Mouse (Mus musculus) CD8-positive naive resting alpha-beta T cell, adult 2 months (primary cell): ENCODE data around the gene Gm20481.
"Not testable (repeated sequence)": the region's sequence is repeated elsewhere in the genome, so short reads cannot be mapped to it uniquely, and the experiment has no call there.

Experiments used
- DNase-seq, 2 experiments: peaks; one replicate each; pipeline ENCODE4 v3.0.0; 2022; ENCODE audit warnings: low read depth in 2 of 2, low spot score in 2 of 2

The Gm20481 gene

GRCm38 (mm10) chr17:34969822-34970221, at the start of gene Gm20481:
TSS of gene Gm20481 (plus strand) at chr17:34969912.
- DNase-seq, result not testable (repeated sequence)

GRCm38 (mm10) chr17:34922939-34923338, 46.8 kb upstream of the Gm20481 start:
- no peak for DNase-seq

DNA sequence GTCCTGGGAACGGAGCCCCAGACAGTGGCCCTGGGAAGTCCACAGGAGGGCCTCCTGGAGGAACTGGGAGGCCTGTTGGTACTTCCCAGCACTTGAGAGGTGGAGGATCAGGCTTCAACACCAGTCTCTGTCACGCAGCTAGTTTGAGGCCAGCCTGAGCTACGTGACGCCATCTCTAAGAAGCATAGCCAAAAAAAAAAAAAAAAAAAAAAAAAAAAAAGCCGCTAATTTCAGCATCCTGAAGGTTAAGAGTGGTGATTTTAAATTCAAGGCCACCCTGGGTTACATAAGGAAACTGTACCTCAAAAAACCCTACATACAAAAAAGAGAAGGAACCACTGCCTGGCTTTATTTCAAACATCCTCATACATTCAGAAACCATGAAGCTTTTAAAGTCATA, 45.5 kb upstream of the Gm20481 start:
- DNase-seq, result no peak

GRCm38 (mm10) chr17:34927306-34928019, 42.2 kb upstream of the Gm20481 start:
- no peak for DNase-seq

DNA sequence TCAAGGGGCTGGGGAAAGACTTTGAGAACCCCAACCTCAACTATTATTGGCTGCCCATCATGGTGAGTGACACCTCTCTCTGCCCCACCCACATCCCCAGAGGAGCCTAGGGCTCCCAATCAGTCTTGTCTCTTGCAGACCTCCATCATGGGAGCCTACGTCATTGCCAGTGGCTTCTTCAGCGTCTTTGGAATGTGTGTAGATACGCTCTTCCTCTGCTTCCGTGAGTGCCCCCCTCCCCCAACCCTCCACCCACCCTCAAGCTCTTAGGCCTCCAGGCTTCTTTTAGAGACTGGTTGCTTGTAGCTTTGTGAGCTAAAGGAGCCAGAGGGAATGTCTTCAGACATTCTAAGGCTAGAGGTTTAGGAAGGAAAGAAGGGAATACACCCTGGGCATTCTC, 40.9 kb upstream of the Gm20481 start:
- no peak for DNase-seq

DNA sequence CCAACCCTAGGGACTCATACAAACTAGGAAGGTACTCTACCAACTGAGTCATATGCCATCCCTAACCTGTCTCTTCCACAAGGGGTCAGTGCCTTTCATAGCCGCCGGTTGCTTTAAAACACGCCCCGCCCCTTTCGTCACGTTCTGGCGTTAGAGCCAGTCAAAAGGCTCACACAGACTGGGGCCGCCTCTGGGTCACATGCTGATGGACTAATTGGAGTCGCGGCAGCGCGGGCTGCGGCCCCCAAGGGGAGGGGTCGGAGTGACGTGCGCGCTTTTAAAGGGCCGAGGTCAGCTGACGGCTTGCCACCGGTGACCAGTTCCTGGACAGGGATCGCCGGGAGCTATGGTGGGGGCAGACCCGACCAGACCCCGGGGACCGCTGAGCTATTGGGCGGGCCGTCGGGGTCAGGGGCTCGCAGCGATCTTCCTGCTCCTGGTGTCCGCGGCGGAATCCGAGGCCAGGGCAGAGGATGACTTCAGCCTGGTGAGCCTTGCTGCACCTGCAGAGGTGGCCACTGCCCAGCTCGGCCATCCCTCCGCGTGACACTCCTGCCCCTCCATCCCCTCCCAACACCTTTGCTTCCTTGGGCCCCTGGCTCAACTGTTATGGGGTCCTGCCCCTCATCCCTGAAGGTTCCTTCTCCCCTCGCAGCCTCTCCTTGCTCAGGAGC, 38.5 kb upstream of the Gm20481 start, which contains the start of gene Neu1:
Neu1 (plus strand) TSS at position 193 of the 674 bp plus-strand sequence.
- DNase-seq, result peak; percentile 91 to 93

DNA sequence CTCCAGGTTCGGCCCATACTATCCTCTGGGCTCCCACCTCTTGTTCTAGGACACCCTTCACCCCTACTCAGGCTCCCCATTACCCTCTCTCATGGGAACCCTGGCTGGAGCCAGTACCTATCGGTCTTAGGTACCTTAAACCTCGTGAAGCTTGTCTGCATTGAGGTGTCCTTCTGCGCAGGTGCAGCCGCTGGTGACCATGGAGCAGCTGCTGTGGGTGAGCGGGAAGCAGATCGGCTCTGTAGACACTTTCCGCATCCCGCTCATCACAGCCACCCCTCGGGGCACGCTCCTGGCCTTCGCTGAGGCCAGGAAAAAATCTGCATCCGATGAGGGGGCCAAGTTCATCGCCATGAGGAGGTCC, 38.0 kb upstream of the Gm20481 start:
- peak; percentile 28 to 49 for DNase-seq

DNA sequence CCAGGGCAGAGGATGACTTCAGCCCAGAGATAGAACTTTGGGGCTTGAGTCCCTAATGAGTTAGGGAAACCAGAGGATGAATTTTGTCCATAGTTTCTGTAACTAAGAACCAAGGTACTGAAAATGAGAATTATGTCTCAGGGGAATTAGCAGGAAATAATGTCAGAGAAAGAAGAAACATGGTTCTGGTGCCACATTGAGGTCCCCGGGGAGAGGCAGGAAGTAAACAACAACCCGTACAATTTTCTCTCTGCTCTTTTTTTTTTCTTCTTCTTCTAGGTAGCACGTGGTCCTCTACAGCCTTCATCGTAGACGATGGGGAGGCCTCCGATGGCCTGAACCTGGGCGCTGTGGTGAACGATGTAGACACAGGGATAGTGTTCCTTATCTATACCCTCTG, 37.4 kb upstream of the Gm20481 start:
- DNase-seq, result peak in 1 of 2 experiments; percentile 27

DNA sequence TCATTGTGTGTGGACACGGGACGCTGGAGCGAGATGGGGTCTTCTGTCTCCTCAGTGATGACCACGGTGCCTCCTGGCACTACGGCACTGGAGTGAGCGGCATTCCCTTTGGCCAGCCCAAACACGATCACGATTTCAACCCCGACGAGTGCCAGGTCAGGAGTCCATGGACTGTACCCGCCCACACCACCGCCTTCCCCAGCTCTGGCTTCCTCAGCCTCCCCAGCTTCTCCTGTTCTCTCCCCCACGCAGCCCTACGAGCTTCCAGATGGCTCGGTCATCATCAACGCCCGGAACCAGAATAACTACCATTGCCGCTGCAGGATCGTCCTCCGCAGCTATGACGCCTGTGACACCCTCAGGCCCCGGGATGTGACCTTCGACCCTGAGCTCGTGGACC, 35.7 kb upstream of the Gm20481 start:
- DNase-seq, result no peak

DNA sequence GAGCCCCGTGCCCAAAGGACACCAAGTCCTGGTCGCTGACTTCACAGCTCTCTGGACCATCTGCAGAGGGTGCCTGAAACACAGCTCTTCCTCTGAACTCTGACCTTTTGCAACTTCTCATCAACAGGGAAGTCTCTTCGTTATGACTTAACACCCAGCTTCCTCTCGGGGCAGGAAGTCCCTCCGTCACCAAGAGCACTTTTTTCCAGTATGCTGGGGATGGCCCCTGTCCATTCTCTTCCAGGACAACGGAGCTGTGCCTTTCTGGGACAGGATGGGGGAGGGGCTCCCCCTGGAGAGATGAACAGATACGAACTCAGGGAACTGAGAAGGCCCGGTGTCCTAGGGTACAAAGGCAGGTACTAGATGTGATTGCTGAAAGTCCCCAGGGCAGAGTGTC, 34.9 kb upstream of the Gm20481 start:
- DNase-seq, result no peak

- DNase-seq, result no peak
Measured at GRCm38 (mm10) chr17:34937960-34938505, 31.7 kb upstream of the Gm20481 start.

GRCm38 (mm10) chr17:34941344-34942041, 28.2 kb upstream of the Gm20481 start:
- no peak for DNase-seq

GRCm38 (mm10) chr17:34943128-34943815, 26.4 kb upstream of the Gm20481 start:
- no peak for DNase-seq

- no peak for DNase-seq
Measured at GRCm38 (mm10) chr17:34944362-34944761, 25.4 kb upstream of the Gm20481 start.

GRCm38 (mm10) chr17:34946486-34947140, 23.1 kb upstream of the Gm20481 start:
- no peak for DNase-seq

DNA sequence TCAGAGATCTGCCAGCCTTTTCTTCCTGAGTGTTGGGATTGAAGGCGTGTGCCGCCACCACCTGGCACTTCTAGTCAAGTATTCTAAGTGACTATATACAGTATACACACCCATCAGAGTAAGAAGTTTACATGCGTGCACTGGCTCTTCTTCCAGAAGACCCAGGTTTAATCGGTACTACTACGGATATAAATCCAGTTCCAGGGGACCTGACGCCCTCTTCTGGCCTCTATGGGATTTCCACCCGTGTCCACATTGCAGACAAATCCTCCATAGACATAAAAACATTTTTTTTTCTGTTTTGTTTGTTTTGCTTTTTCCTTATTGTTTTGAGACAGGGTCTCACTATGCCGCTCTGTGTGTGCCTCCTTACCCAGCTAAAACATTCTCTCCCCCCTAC, 22.1 kb upstream of the Gm20481 start:
- peak in 1 of 2 experiments; percentile 19 for DNase-seq

DNA sequence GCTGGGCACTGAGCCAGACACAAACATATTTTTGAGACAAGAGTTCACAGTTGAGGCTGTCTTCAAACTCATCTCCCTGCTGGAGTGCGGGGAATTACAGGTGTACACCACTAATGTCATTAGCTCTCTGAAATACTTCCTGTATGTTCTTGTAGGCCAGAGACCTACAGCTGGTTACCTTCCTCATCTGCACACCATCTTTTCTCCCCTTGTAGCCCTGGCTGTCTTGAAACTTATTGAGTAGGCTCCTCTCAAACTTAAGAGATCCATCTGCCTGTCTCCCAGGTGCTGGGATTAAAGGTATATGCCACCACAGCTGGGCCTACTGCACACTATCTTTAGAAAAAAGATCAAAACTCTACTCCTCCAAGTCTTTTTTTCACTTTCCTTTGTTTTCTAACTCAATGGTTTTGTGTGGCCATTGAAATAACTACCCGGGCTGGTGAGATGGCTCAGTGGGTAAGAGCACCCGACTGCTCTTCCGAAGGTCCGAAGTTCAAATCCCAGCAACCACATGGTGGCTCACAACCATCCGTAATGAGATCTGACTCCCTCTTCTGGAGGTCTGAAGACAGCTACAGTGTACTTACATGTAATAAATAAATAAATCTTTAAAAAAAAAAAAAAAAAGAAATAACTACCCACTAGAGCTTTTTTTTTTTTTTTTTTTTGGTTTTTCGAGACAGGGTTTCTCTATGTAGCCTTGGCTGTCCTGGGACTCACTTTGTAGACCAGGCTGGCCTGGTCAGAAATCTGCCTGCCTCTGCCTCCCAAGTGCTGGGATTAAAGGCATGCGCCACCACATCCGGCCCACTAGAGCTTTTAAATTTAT, 20.8 kb upstream of the Gm20481 start:
- DNase-seq, result not testable (repeated sequence)

GRCm38 (mm10) chr17:34949553-34949969, 20.2 kb upstream of the Gm20481 start:
- no peak for DNase-seq

GRCm38 (mm10) chr17:34950514-34951455, 18.9 kb upstream of the Gm20481 start:
- DNase-seq, result no peak
